Mouse (Mus musculus) adipocyte (in vitro differentiated cells): ENCODE data around the gene Nup88.

Experiments used
- DNase-seq: peaks from one replicate; pipeline ENCODE4 v3.0.0-alpha.2; 2016; ENCODE audit warnings: low spot score

Nup88 gene

GRCm38 (mm10) chr11:70969821-70970559 is at the start of gene Nup88, which contains the start of gene Rpain:
TSS of gene Nup88 (minus strand) at chr11:70969973.
TSS of gene Rpain (plus strand) at chr11:70970213.
- DNase-seq = peak; percentile 97

GRCm38 (mm10) chr11:71018416-71019200 is 48.8 kb upstream of the Nup88 start:
- no peak for DNase-seq

- no peak for DNase-seq
Observed at GRCm38 (mm10) chr11:71017051-71017450, 47.3 kb upstream of the Nup88 start.

- DNase-seq = no peak
Observed at GRCm38 (mm10) chr11:71012743-71013142, 43.0 kb upstream of the Nup88 start.

- DNase-seq = peak; percentile 92
Observed at GRCm38 (mm10) chr11:71008321-71008720, 38.5 kb upstream of the Nup88 start.

GRCm38 (mm10) chr11:71007831-71008230 is 38.1 kb upstream of the Nup88 start:
- no peak for DNase-seq

- no peak for DNase-seq
Observed at GRCm38 (mm10) chr11:71007026-71007425, 37.3 kb upstream of the Nup88 start.

GRCm38 (mm10) chr11:71005046-71005445 is 35.3 kb upstream of the Nup88 start:
- peak; percentile 30 for DNase-seq

GRCm38 (mm10) chr11:71004316-71004773 is 34.6 kb upstream of the Nup88 start, which contains the start of gene Dhx33:
TSS of gene Dhx33 (minus strand) at chr11:71004437.
- DNase-seq = peak; percentile 98

- peak; percentile 84 for DNase-seq
Observed at GRCm38 (mm10) chr11:71003611-71004315, 34.0 kb upstream of the Nup88 start.

GRCm38 (mm10) chr11:71001167-71001566 is 31.4 kb upstream of the Nup88 start:
- DNase-seq = no peak

GRCm38 (mm10) chr11:70982557-70983228 is 12.9 kb upstream of the Nup88 start, which contains the start of gene C1qbp:
TSS of gene C1qbp (minus strand) at chr11:70983026.
- peak; percentile 87 for DNase-seq

GRCm38 (mm10) chr11:70982030-70982429 is 12.3 kb upstream of the Nup88 start:
- DNase-seq = peak; percentile 29

GRCm38 (mm10) chr11:70980751-70981510 is 11.2 kb upstream of the Nup88 start:
- no peak for DNase-seq

GRCm38 (mm10) chr11:70980232-70980631 is 10.5 kb upstream of the Nup88 start:
- no peak for DNase-seq

- no peak for DNase-seq
Observed at GRCm38 (mm10) chr11:70977293-70977692, 7.5 kb upstream of the Nup88 start.

- DNase-seq = no peak
Observed at GRCm38 (mm10) chr11:70975193-70975592, 5.4 kb upstream of the Nup88 start.

GRCm38 (mm10) chr11:70973947-70974346 is 4.2 kb upstream of the Nup88 start:
- DNase-seq = no peak

- no peak for DNase-seq
Observed at GRCm38 (mm10) chr11:70972586-70972985, 2.8 kb upstream of the Nup88 start.

GRCm38 (mm10) chr11:70970560-70971540 is 1.1 kb upstream of the Nup88 start:
- peak; percentile 19 for DNase-seq
